Mouse (Mus musculus): ENCODE measurements around the gene Wbp4.

Wbp4 gene

GRCm38 (mm10) chr14:79508662-79509305, 27.5 kb upstream of the Wbp4 start:
- no peak for DNase-seq (ENCODE audit: extremely low spot score, low read depth, low spot score)

GRCm38 (mm10) chr14:79507846-79508245, 26.5 kb upstream of the Wbp4 start:
- DNase-seq (ENCODE audit: extremely low spot score, low read depth, low spot score), result no peak

GRCm38 (mm10) chr14:79506207-79506606, 24.9 kb upstream of the Wbp4 start:
- DNase-seq (ENCODE audit: extremely low spot score, low read depth, low spot score), result no peak

GRCm38 (mm10) chr14:79504246-79505006, 23.1 kb upstream of the Wbp4 start:
- no peak for DNase-seq (ENCODE audit: extremely low spot score, low read depth, low spot score)

GRCm38 (mm10) chr14:79503371-79504075, 22.2 kb upstream of the Wbp4 start:
- no peak for DNase-seq (ENCODE audit: extremely low spot score, low read depth, low spot score)

- no peak for DNase-seq (ENCODE audit: extremely low spot score, low read depth, low spot score)
Observed at GRCm38 (mm10) chr14:79500756-79501155, 19.4 kb upstream of the Wbp4 start.

GRCm38 (mm10) chr14:79499326-79499725, 18.0 kb upstream of the Wbp4 start:
- DNase-seq (ENCODE audit: extremely low spot score, low read depth, low spot score), result no peak

GRCm38 (mm10) chr14:79494349-79494748, 13.0 kb upstream of the Wbp4 start:
- no peak for DNase-seq (ENCODE audit: extremely low spot score, low read depth, low spot score)

GRCm38 (mm10) chr14:79490246-79490645, 8.9 kb upstream of the Wbp4 start:
- no peak for DNase-seq (ENCODE audit: extremely low spot score, low read depth, low spot score)

- DNase-seq (ENCODE audit: extremely low spot score, low read depth, low spot score), result no peak
Observed at GRCm38 (mm10) chr14:79489150-79489549, 7.8 kb upstream of the Wbp4 start.

- no peak for DNase-seq (ENCODE audit: extremely low spot score, low read depth, low spot score)
Observed at GRCm38 (mm10) chr14:79488531-79488930, 7.2 kb upstream of the Wbp4 start.

- DNase-seq (ENCODE audit: extremely low spot score, low read depth, low spot score), result no peak
Observed at GRCm38 (mm10) chr14:79486993-79487731, 5.8 kb upstream of the Wbp4 start.

GRCm38 (mm10) chr14:79486617-79486992, 5.3 kb upstream of the Wbp4 start:
- no peak for DNase-seq (ENCODE audit: extremely low spot score, low read depth, low spot score)

GRCm38 (mm10) chr14:79483611-79484120, 2.3 kb upstream of the Wbp4 start:
- no peak for DNase-seq (ENCODE audit: extremely low spot score, low read depth, low spot score)

- DNase-seq (ENCODE audit: extremely low spot score, low read depth, low spot score), result no peak
Observed at GRCm38 (mm10) chr14:79482747-79483355, 1.5 kb upstream of the Wbp4 start.

GRCm38 (mm10) chr14:79482251-79482661, 936 bp upstream of the Wbp4 start:
- no peak for DNase-seq (ENCODE audit: extremely low spot score, low read depth, low spot score)

- no peak for DNase-seq (ENCODE audit: extremely low spot score, low read depth, low spot score)
Observed at GRCm38 (mm10) chr14:79480624-79481338, 539 bp downstream of the Wbp4 start, which contains the start of gene Elf1. Gene Elf1, plus strand, starts transcription at chr14:79481194.

- no peak for DNase-seq (ENCODE audit: extremely low spot score, low read depth, low spot score)
Observed at GRCm38 (mm10) chr14:79473384-79473783, 7.9 kb downstream of the Wbp4 start.

GRCm38 (mm10) chr14:79467621-79468020, 13.7 kb downstream of the Wbp4 start:
- no peak for DNase-seq (ENCODE audit: extremely low spot score, low read depth, low spot score)

GRCm38 (mm10) chr14:79465623-79466022, 15.7 kb downstream of the Wbp4 start:
- DNase-seq (ENCODE audit: extremely low spot score, low read depth, low spot score), result no peak

All from hindlimb bud, embryonic 11.5 days (tissue).